Mouse (Mus musculus): ENCODE measurements at regions not wholly inside any gene's neighbourhood (a gene's known extent, or its start where the extent isn't known, plus 50 kb on each side); places are given as distances from the start of the nearest gene placed in this dataset.

DNA sequence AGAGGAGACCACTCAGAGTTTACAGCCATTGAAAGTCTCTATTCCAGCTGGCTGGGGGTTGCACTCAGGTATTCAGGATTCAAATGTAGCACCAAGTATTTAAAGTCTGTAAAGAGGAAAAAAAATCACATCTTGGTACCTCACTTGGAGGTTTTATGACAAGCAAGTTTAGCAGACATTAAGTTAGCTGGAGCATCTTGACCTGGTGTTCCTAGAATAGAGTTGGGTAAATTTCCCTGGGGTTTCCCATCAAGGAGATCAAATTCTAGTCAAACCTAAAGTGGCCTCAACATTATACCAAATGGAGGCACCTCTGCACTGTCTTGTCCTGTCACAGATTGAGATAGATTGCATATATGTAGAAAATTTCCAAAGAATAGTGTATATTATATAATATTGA, 93.8 kb upstream of the Fndc3a start:
- TF ChIP-seq CTCF (IDR thresholded peaks at IDR 0.05; ENCODE audit: low read depth, low read length), result no peak
- TF ChIP-seq POLR2A (IDR thresholded peaks at IDR 0.05; ENCODE audit: borderline replicate concordance, low read depth, low read length), result no peak

Measured in bone marrow macrophage, adult 2 months (primary cell).